Mouse (Mus musculus) ES-E14 (cell line): ENCODE measurements around the gene Plekhm2.

Experiments
- CHD2 ChIP-seq: IDR thresholded peaks from 2 replicates; pipeline ENCODE4 v1.6.1; 2014; ENCODE audit warnings: mild to moderate bottlenecking, low read depth, low read length, inconsistent platforms
- HCFC1 ChIP-seq: IDR thresholded peaks from 2 replicates; pipeline ENCODE4 v1.6.1; 2012; ENCODE audit warnings: low read length, inconsistent platforms, borderline replicate concordance; ENCODE audit not compliant: insufficient read depth
- MAFK ChIP-seq: IDR thresholded peaks from 2 replicates; pipeline ENCODE4 v1.6.1; 2014; ENCODE audit warnings: mild to moderate bottlenecking, low read depth, low read length, inconsistent platforms; ENCODE audit not compliant: insufficient read depth
- ZC3H11A ChIP-seq: IDR thresholded peaks from 2 replicates; pipeline ENCODE4 v1.6.1; 2012; ENCODE audit warnings: low read depth, mild to moderate bottlenecking, inconsistent platforms, low read length, borderline replicate concordance
- ZNF384 ChIP-seq: IDR thresholded peaks from 2 replicates; pipeline ENCODE4 v1.6.1; 2012; ENCODE audit warnings: low read depth, low read length, inconsistent platforms

- no peak for TF ChIP-seq ZNF384
- TF ChIP-seq MAFK: no peak
- TF ChIP-seq ZC3H11A: no peak
- no peak for TF ChIP-seq HCFC1
- no peak for TF ChIP-seq CHD2
These were observed 59.3 kb downstream of the Plekhm2 start for GRCm38 (mm10) chr4:141605421-141605820.
